Mouse (Mus musculus) erythroblast, embryonic 14.5 days (primary cell): ENCODE measurements around the gene Thsd4.

Source experiments
- GATA1 ChIP-seq: IDR thresholded peaks from 2 replicates; pipeline ENCODE4 v1.6.1; 2012; ENCODE audit warnings: low read length, inconsistent platforms, mixed read lengths
- TAL1 ChIP-seq: IDR thresholded peaks from 3 replicates; pipeline ENCODE4 v1.6.1; 2012; ENCODE audit warnings: low read length, inconsistent platforms, mixed read lengths

GRCm38 (mm10) chr9:60488816-60489215 is 33.0 kb downstream of the Thsd4 start:
- TF ChIP-seq GATA1: no peak
- no peak for TF ChIP-seq TAL1
